Mouse (Mus musculus) intestine, postnatal 0 days (tissue): ENCODE results near the gene Drap1. TPM values are rescaled to one million over a fixed set of nuclear protein-coding genes. Genes with fewer than 3 reads are reported as not detected.
A peak's percentile ranks its signal among the peaks of the same experiment; 100 is the strongest.

Experiments
- ATAC-seq: fragments of 200-750 bp; cut with Nextera tagmentation; 2 replicates; pipeline ENCODE4 v1.8.0; 2017; ENCODE audit warnings: mild to moderate bottlenecking, moderate TSS enrichment, moderate library complexity
- H3K27ac ChIP-seq: fragments of 300-500 bp; sonication (generic); 2 replicates; pipeline ENCODE4 v1.5.1; 2014; ENCODE audit warnings: mild to moderate bottlenecking, low read depth, low read length, moderate library complexity
- H3K27me3 ChIP-seq: fragments of 300-500 bp; sonication (generic); replicated peaks from 2 replicates; pipeline ENCODE4 v1.6.1; 2014; ENCODE audit warnings: low read length, mixed read lengths; ENCODE audit not compliant: control insufficient read depth, insufficient read depth
- H3K36me3 ChIP-seq: fragments of 300-500 bp; sonication (generic); 2 replicates; pipeline ENCODE4 v1.6.1; 2014; ENCODE audit warnings: mild to moderate bottlenecking, moderate library complexity; ENCODE audit not compliant: control insufficient read depth, insufficient read depth
- H3K4me1 ChIP-seq: fragments of 300-500 bp; sonication (generic); replicated peaks from 2 replicates; pipeline ENCODE4 v1.6.1; 2014; ENCODE audit warnings: antibody characterized with exemption, low read length, mixed read lengths; ENCODE audit not compliant: control insufficient read depth, insufficient read depth
- H3K4me2 ChIP-seq: fragments of 300-500 bp; sonication (generic); replicated peaks from 2 replicates; pipeline ENCODE4 v1.6.1; 2014; ENCODE audit warnings: low read depth, mild to moderate bottlenecking, moderate library complexity
- H3K4me3 ChIP-seq: fragments of 300-500 bp; sonication (generic); 2 replicates; pipeline ENCODE4 v1.5.1; 2014; ENCODE audit warnings: low read depth, low read length
- H3K9ac ChIP-seq: fragments of 300-500 bp; sonication (generic); 2 replicates; pipeline ENCODE4 v1.6.1; 2014; ENCODE audit warnings: mild to moderate bottlenecking, low read depth, low read length
- H3K9me3 ChIP-seq: fragments of 300-500 bp; sonication (generic); 2 replicates; pipeline ENCODE4 v1.6.1; 2016; ENCODE audit warnings: mixed run types; ENCODE audit not compliant: control insufficient read depth
- CTCF ChIP-seq: sonication (generic); IDR thresholded peaks from 2 replicates; pipeline ENCODE4 v1.5.1; 2016; ENCODE audit warnings: low read depth, mild to moderate bottlenecking, control low read depth, antibody characterized with exemption, moderate library complexity
- WGBS: fragments of 180-500 bp; shearing (Covaris S2); extraction: QIAGEN DNeasy Blood & Tissue Kit; methylation state at CpG from one replicate; pipeline ENCODE4 v1.1.7; 2014; 5-methylcytosine and 5-hydroxymethylcytosine counted together
- polyA plus RNA-seq: library from polyadenylated mRNA; unstranded; fragments of >200 nt; fragmentation: Nextera tagmentation; extraction: Ambion mirVana; gene quantifications from 2 replicates; pipeline ENCODE4 v1.2.1, GENCODE M21; 2015

The Drap1 gene
- polyA plus RNA-seq, 1 experiment from 2014 or later: 137 TPM

DNA sequence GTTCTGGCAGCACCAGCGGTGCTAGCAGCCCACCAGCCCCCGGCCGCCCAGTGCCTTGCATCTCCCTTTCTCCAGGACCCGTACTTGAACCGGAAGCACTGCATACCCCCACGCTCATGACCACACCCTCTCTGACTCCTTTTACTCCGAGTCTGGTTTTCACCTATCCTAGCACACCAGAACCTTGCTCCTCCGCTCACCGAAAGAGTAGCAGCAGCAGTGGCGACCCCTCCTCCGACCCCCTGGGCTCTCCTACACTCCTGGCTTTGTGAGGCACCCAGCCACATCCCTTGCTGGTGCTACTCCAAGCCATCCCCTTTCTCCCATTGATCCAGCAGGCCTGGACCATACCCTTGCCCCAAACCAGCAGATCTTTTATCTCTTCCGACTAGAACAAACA is 30.3 kb upstream of the Drap1 start:
- WGBS: 82% methylated on average over 12 of the region's 12 CpGs
- peak overlapping the region; percentile 13; the same call in 1 of the 2 replicates for H3K9ac ChIP-seq
- peak overlapping the region; percentile 74 for H3K4me3 ChIP-seq

GRCm38 (mm10) chr19:5451766-5452165 is 27.0 kb upstream of the Drap1 start:
- Histone ChIP-seq H3K9me3 (no peaks in the 10 kb centered on the region), H3K4me3 (no peak overlapping the region), H3K27ac (peak overlapping the region; percentile 35; the same call in 1 of the 2 replicates), H3K36me3 (peaks cover 6% of the 10 kb centered on the region; the same call in 1 of the 2 replicates), H3K27me3 (peaks cover 29% of the 10 kb centered on the region), H3K4me2 (no peak overlapping the region), H3K4me1 (peaks cover 6% of the 10 kb centered on the region; the same call in 1 of the 2 replicates), H3K9ac (no peak overlapping the region)
- ATAC-seq: no peak
- peak; percentile 16; the same call in 1 of the 2 replicates for TF ChIP-seq CTCF
- WGBS: 81% methylated on average over 6 of the region's 6 CpGs

More for the DNA sequence above, 30.3 kb upstream of the Drap1 start:
- Histone ChIP-seq H3K4me1 (peaks cover 2% of the 10 kb centered on the region; the same call in 1 of the 2 replicates), H3K27ac (no peak overlapping the region), H3K9me3 (no peaks in the 10 kb centered on the region), H3K4me2 (peak overlapping the region; percentile 98; the same call in 1 of the 2 replicates), H3K27me3 (0 out of 2 replicates have a peak, but pooled peaks cover 5% of the 10 kb centered on the region), H3K36me3 (peaks cover 6% of the 10 kb centered on the region; the same call in 1 of the 2 replicates)
- no peak for TF ChIP-seq CTCF
- ATAC-seq: no peak

GRCm38 (mm10) chr19:5449673-5450072 is 24.9 kb upstream of the Drap1 start:
- no peaks in the 10 kb centered on the region for H3K9me3 ChIP-seq
- no peak for TF ChIP-seq CTCF
- ATAC-seq: no peak
- no peak overlapping the region for H3K4me2 ChIP-seq
- 0 out of 2 replicates have a peak, but pooled peaks cover 6% of the 10 kb centered on the region for H3K4me1 ChIP-seq
- H3K36me3 ChIP-seq: peaks cover 5% of the 10 kb centered on the region; the same call in 1 of the 2 replicates
- H3K4me3 ChIP-seq: no peak overlapping the region
- H3K27ac ChIP-seq: no peak overlapping the region
- no peak overlapping the region for H3K9ac ChIP-seq
- WGBS: 74% methylated on average over 3 of the region's 3 CpGs
- peaks cover 29% of the 10 kb centered on the region for H3K27me3 ChIP-seq

GRCm38 (mm10) chr19:5448354-5449150 is 23.8 kb upstream of the Drap1 start:
- Histone ChIP-seq H3K4me1 (0 out of 2 replicates have a peak, but pooled peaks cover 6% of the 10 kb centered on the region), H3K27me3 (peaks cover 29% of the 10 kb centered on the region), H3K4me3 (peak overlapping the region; percentile 48), H3K9ac (no peak overlapping the region), H3K36me3 (no peaks in the 10 kb centered on the region; the same call in 1 of the 2 replicates), H3K9me3 (no peaks in the 10 kb centered on the region), H3K27ac (no peak overlapping the region), H3K4me2 (peak overlapping the region; percentile 84)
- WGBS: 6% methylated on average over 35 of the region's 36 CpGs
- no peak for ATAC-seq
- no peak for TF ChIP-seq CTCF

GRCm38 (mm10) chr19:5447515-5448353 is 23.0 kb upstream of the Drap1 start, which contains the start of gene Fosl1:
Fosl1 (plus strand) TSS chr19:5447547.
- TF ChIP-seq CTCF: no peak
- H3K27ac ChIP-seq: no peak within 1 kb of the TSS
- H3K4me3 ChIP-seq: peak within 1 kb of the TSS; percentile 48
- H3K27me3 ChIP-seq: peaks cover 29% of the 10 kb centered on the region
- peak; percentile 71 for ATAC-seq
- no peaks in the 10 kb centered on the region for H3K36me3 ChIP-seq
- H3K9ac ChIP-seq: peak within 1 kb of the TSS; percentile 7; the same call in 1 of the 2 replicates
- H3K4me2 ChIP-seq: peak within 1 kb of the TSS; percentile 84
- under 1% methylated on average over 70 of the region's 70 CpGs for WGBS
- 0 out of 2 replicates have a peak, but pooled peaks cover 6% of the 10 kb centered on the region for H3K4me1 ChIP-seq
- H3K9me3 ChIP-seq: no peaks in the 10 kb centered on the region
